Mouse (Mus musculus) intestine, embryonic 14.5 days (tissue): ENCODE data around the gene Wdr27. TPM values are rescaled to one million over a fixed set of nuclear protein-coding genes. Genes with fewer than 3 reads are reported as not detected.
"Not testable (repeated sequence)": the region's sequence is repeated elsewhere in the genome, so short reads cannot be mapped to it uniquely, and the experiment has no call there.

Source experiments
- ATAC-seq: fragments of 200-750 bp; cut with Nextera tagmentation; replicated peaks from 2 replicates; pipeline ENCODE4 v1.8.0; 2017; ENCODE audit warnings: low read depth, moderate number of reproducible peaks, moderate TSS enrichment, moderate library complexity; ENCODE audit not compliant: low FRiP score, low TSS enrichment
- DNase-seq: peaks from one replicate; pipeline ENCODE4 v3.0.0-alpha.2; 2018; ENCODE audit warnings: low spot score
- H3K27ac ChIP-seq: fragments of 300-500 bp; sonication (generic); 2 replicates; pipeline ENCODE4 v1.5.1; 2014; ENCODE audit warnings: low read depth, mild to moderate bottlenecking, control low read depth
- H3K27me3 ChIP-seq: fragments of 300-500 bp; sonication (generic); replicated peaks from 2 replicates; pipeline ENCODE4 v1.6.1; 2014; ENCODE audit warnings: low read length, control low read depth; ENCODE audit not compliant: control insufficient read depth, insufficient read depth
- H3K36me3 ChIP-seq: fragments of 300-500 bp; sonication (generic); 2 replicates; pipeline ENCODE4 v1.6.1; 2014; ENCODE audit warnings: low read length, control low read depth; ENCODE audit not compliant: control insufficient read depth, insufficient read depth
- H3K4me1 ChIP-seq: fragments of 300-500 bp; sonication (generic); replicated peaks from 2 replicates; pipeline ENCODE4 v1.6.1; 2014; ENCODE audit warnings: low read length, control low read depth, mixed read lengths; ENCODE audit not compliant: control insufficient read depth, insufficient read depth
- H3K4me2 ChIP-seq: fragments of 300-500 bp; sonication (generic); 2 replicates; pipeline ENCODE4 v1.6.1; 2014; ENCODE audit warnings: low read length
- H3K4me3 ChIP-seq: fragments of 300-500 bp; sonication (generic); 2 replicates; pipeline ENCODE4 v1.5.1; 2014; ENCODE audit warnings: low read depth, low read length, control low read depth, mixed read lengths
- H3K9ac ChIP-seq: fragments of 300-500 bp; sonication (generic); 2 replicates; pipeline ENCODE4 v1.6.1; 2014; ENCODE audit warnings: mild to moderate bottlenecking, low read length
- H3K9me3 ChIP-seq: fragments of 300-500 bp; sonication (generic); 2 replicates; pipeline ENCODE4 v1.6.1; 2016; ENCODE audit warnings: low read length, control low read depth; ENCODE audit not compliant: control insufficient read depth
- WGBS: fragments of 180-500 bp; shearing (Covaris S2); extraction: QIAGEN DNeasy Blood & Tissue Kit; methylation state at CpG from one replicate; pipeline ENCODE4 v1.1.7; 2014; 5-methylcytosine and 5-hydroxymethylcytosine counted together
- polyA plus RNA-seq: library from polyadenylated mRNA; unstranded; fragments of >200 nt; fragmentation: Nextera tagmentation; extraction: Ambion mirVana; gene quantifications from 2 replicates; pipeline ENCODE4 v1.2.1, GENCODE M21; 2014

Gene Wdr27
- polyA plus RNA-seq, 1 experiment from 2014 or later = 6.1 TPM

GRCm38 (mm10) chr17:14960951-14961556 is 18.1 kb upstream of the Wdr27 start, which contains the start of gene Phf10:
Gene Phf10, minus strand, starts transcription at chr17:14961273.
- not testable (repeated sequence) for H3K4me1 ChIP-seq, H3K27ac ChIP-seq, H3K36me3 ChIP-seq, H3K9me3 ChIP-seq, H3K27me3 ChIP-seq
- Histone ChIP-seq H3K4me3 (peak within 1 kb of the TSS; percentile 70), H3K9ac (peak within 1 kb of the TSS; percentile 70), H3K4me2 (peak within 1 kb of the TSS; percentile 90)
- DNase-seq (peak; percentile 69), ATAC-seq (peak; percentile 85)
- WGBS = 0% methylated on average over 20 of the region's 100 CpGs

DNA sequence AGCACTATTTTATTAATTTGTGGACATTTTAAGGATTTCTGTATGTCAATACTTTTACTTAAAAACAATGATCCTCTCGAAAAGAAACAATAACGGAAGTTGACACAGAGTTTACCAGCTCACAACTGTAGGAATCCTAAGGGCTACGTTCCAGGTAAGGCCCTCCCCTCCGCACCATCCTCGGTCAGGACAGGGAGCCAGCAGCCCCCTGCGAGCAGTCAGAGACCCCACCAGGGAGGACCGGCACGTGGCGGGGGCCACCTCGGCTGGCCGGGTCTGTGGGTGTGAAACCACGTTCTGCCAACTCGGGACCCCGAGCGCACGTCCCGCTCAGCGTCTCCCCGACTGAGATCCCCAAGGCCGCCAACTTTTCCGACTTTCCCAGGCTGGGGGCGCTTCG is 17.6 kb upstream of the Wdr27 start:
- Histone ChIP-seq H3K9ac (peak overlapping the region; percentile 70), H3K4me1 (peaks cover 7% of the 10 kb centered on the region), H3K4me3 (peak overlapping the region; percentile 70), H3K9me3 (no peaks in the 10 kb centered on the region), H3K27ac (no peak overlapping the region), H3K4me2 (peak overlapping the region; percentile 90), H3K36me3 (0 out of 2 replicates have a peak, but pooled peaks cover 5% of the 10 kb centered on the region), H3K27me3 (no peaks in the 10 kb centered on the region)
- WGBS = 0% methylated on average over 19 of the region's 23 CpGs
- peak; percentile 1; the same call in 1 of the 2 replicates for ATAC-seq
- DNase-seq = peak; percentile 66

GRCm38 (mm10) chr17:14959979-14960378 is 17.0 kb upstream of the Wdr27 start:
- peaks cover 7% of the 10 kb centered on the region for H3K4me1 ChIP-seq
- peak overlapping the region; percentile 90 for H3K4me2 ChIP-seq
- H3K4me3 ChIP-seq = peak overlapping the region; percentile 70
- H3K9me3 ChIP-seq = no peaks in the 10 kb centered on the region
- DNase-seq = no peak
- no peaks in the 10 kb centered on the region for H3K27me3 ChIP-seq
- H3K27ac ChIP-seq = no peak overlapping the region
- H3K9ac ChIP-seq = peak overlapping the region; percentile 25; the same call in 1 of the 2 replicates
- no peak for ATAC-seq
- 32% methylated on average over 3 of the region's 3 CpGs for WGBS
- H3K36me3 ChIP-seq = peaks cover 6% of the 10 kb centered on the region; the same call in 1 of the 2 replicates

DNA sequence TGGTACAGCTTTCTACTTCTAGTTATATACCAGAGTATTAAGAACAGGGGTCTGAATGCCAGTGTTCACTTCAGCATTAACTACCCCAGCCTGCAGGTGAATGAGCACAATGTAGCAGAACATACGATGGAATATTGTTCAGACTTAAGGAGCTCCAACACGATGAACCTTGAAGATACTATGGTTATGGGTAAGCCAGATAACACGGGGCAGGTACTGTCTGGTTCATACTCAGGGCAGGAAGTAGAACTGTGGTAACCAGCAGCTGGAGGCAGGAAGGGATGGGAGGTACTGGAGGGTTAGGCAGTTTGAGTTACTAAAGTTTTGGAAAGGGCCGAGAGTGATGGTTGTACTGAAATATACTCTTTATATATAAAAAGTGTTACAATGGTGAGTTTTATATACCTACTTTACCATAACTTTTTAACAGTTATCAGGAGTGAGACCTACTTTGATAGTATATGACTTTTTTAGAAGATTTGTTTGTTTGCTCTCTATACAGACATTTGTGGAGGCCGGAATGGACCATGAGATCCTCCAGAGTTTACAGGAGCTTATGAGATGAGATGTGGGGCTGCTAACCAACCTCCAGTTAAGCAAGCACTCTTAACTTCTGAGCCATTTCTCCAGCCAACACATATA is 15.8 kb upstream of the Wdr27 start:
- Histone ChIP-seq H3K4me1 (peaks cover 7% of the 10 kb centered on the region), H3K9me3 (no peaks in the 10 kb centered on the region), H3K27me3 (no peaks in the 10 kb centered on the region), H3K4me3 (no peak overlapping the region), H3K9ac (no peak overlapping the region), H3K36me3 (peaks cover 17% of the 10 kb centered on the region), H3K4me2 (no peak overlapping the region), H3K27ac (no peak overlapping the region)
- DNase-seq = no peak
- ATAC-seq = no peak
- 90% methylated on average over 5 of the region's 5 CpGs for WGBS

- ATAC-seq = no peak
- H3K27me3 ChIP-seq = no peaks in the 10 kb centered on the region
Observed at GRCm38 (mm10) chr17:14953452-14953851, 10.5 kb upstream of the Wdr27 start.

DNA sequence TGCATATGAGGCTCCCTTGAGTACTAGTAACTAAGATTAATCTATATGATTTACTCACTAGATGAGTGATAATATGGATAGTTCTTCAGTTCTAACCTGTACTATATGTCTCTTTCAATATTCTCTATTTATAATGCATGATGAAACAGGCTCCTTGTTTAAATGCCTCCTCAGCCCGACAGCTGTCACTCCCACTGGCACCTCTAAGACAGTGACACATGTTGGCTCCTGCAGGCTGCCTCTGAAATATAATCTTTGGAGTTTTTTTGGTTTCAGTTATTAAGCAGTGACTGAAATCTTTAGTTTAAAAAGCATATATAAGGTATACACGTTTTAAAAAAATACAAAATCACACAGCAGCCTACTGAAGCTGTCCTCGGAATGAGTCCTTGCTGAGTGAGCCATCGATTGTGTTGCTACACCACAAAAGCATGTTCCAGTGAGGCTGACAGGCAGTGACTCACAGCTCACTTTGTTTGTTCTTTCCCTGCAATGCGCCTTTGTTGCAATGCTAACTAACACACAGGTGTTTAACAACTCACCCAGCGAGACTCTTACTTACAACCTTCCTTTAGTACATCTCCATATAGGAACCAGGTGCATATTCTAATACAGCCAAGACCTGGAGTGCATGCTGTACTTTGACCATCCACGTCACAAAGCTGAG is 6.3 kb upstream of the Wdr27 start:
- H3K36me3 ChIP-seq = peaks cover 89% of the 10 kb centered on the region
- H3K4me3 ChIP-seq = no peak overlapping the region
- 88% methylated on average over 7 of the region's 7 CpGs for WGBS
- H3K4me1 ChIP-seq = peaks cover 10% of the 10 kb centered on the region; the same call in 1 of the 2 replicates
- H3K27ac ChIP-seq = no peak overlapping the region
- no peak for ATAC-seq
- no peak overlapping the region for H3K9ac ChIP-seq
- H3K9me3 ChIP-seq = no peaks in the 10 kb centered on the region
- no peak for DNase-seq
- H3K4me2 ChIP-seq = no peak overlapping the region
- H3K27me3 ChIP-seq = no peaks in the 10 kb centered on the region

More at GRCm38 (mm10) chr17:14953452-14953851, 10.5 kb upstream of the Wdr27 start:
- no peaks in the 10 kb centered on the region for H3K4me1 ChIP-seq
- no peak overlapping the region for H3K4me2 ChIP-seq
- 94% methylated on average over 8 of the region's 8 CpGs for WGBS
- H3K4me3 ChIP-seq = no peak overlapping the region
- no peak overlapping the region for H3K9ac ChIP-seq
- H3K9me3 ChIP-seq = no peaks in the 10 kb centered on the region
- no peak for DNase-seq
- H3K36me3 ChIP-seq = peaks cover 64% of the 10 kb centered on the region
- H3K27ac ChIP-seq = no peak overlapping the region

- Histone ChIP-seq H3K4me1 (peaks cover 20% of the 10 kb centered on the region), H3K9me3 (no peaks in the 10 kb centered on the region), H3K36me3 (peaks cover 48% of the 10 kb centered on the region), H3K4me2 (peak overlapping the region; percentile 95; the same call in 1 of the 2 replicates), H3K27me3 (no peaks in the 10 kb centered on the region), H3K27ac (no peak overlapping the region), H3K4me3 (no peak overlapping the region), H3K9ac (no peak overlapping the region)
- WGBS = 95% methylated on average over 1 of the region's 1 CpGs
- DNase-seq (no peak), ATAC-seq (no peak)
Observed at GRCm38 (mm10) chr17:14944551-14944950, 1.6 kb upstream of the Wdr27 start.

DNA sequence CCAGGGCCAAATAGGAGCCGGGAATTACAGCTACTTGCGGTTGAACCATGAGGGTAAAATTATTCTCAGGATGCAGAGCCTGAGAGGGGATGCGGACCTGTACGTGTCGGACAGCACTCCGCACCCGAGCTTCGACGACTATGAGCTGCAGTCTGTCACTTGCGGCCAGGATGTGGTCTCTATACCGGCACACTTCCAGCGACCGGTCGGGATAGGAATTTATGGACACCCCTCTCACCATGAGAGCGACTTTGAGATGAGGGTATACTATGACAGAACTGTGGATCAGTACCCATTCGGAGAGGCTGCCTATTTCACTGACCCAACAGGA is 736 bp upstream of the Wdr27 start:
- H3K4me3 ChIP-seq = peak overlapping the region; percentile 87
- peaks cover 41% of the 10 kb centered on the region for H3K36me3 ChIP-seq
- no peaks in the 10 kb centered on the region for H3K27me3 ChIP-seq
- peak overlapping the region; percentile 95 for H3K4me2 ChIP-seq
- DNase-seq = no peak
- ATAC-seq = peak; percentile 17
- peaks cover 20% of the 10 kb centered on the region for H3K4me1 ChIP-seq
- 18% methylated on average over 16 of the region's 16 CpGs for WGBS
- peak overlapping the region; percentile 77 for H3K9ac ChIP-seq
- H3K9me3 ChIP-seq = no peaks in the 10 kb centered on the region
- H3K27ac ChIP-seq = peak overlapping the region; percentile 65; the same call in 1 of the 2 replicates
